Mouse (Mus musculus): ENCODE results near the gene Nmu. TPM values are rescaled to one million over a fixed set of nuclear protein-coding genes. Genes with fewer than 3 reads are reported as not detected.

The Nmu gene
- polyA plus RNA-seq (2011; ENCODE audit: insufficient read depth, insufficient read length, low read depth, missing spikeins): not detected in 2 replicates

DNA sequence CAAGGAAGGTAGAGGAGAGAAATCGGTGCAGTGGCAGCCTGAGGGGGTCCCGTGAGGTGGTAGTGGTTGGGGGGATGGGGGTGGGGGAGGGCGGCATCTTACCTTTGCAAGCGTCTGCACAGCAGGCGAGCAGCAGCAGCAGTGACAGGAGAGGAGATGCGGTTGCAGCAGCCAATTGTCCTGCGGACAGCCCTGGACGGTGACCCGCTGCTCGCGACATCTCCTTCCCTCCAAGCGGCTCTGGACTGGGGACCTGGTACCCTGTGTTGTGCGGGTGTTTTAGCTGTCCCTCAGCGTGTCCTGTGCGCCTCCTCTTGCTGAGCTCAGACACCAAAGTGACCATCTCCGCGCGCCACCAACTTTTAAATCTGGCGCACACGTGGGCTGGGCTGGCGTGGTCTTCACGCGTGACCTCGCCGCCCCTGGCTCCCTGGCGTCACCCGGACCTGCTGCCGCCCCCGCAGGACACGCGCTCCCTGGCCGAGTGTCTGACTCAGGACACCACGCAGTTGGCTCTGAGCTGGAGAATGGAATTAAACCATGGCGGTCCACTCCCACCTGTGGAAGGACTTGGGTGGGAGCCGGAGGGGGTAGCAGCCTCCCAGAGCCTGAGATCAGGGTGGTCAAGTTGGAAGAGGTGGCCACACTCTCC is at the start of gene Nmu:
Gene Nmu, minus strand, starts transcription at position 336 of the 652 bp plus-strand sequence.
- Histone ChIP-seq H3K27me3 (ENCODE audit: control insufficient read depth, insufficient read depth, low read length, poor library complexity, severe bottlenecking) (no peaks in the 10 kb centered on the region), H3K9ac (ENCODE audit: low read depth, poor library complexity, severe bottlenecking) (peak within 1 kb of the TSS; percentile 5; the same call in 1 of the 2 replicates), H3K27ac (ENCODE audit: insufficient read depth, low read length) (no peak within 1 kb of the TSS), H3K36me3 (ENCODE audit: control insufficient read depth, insufficient read depth, low read length, poor library complexity, severe bottlenecking) (no peaks in the 10 kb centered on the region), H3K4me1 (ENCODE audit: control insufficient read depth, insufficient read depth, low read length) (no peaks in the 10 kb centered on the region), H3K9me3 (replicated peaks; ENCODE audit: control insufficient read depth, insufficient read depth, low read length, poor library complexity, severe bottlenecking) (no peaks in the 10 kb centered on the region), H3K4me3 (ENCODE audit: low read depth, low read length) (peak within 1 kb of the TSS; percentile 47)
- no peak for TF ChIP-seq EP300 (IDR thresholded peaks at IDR 0.05; ENCODE audit: insufficient read depth, low read depth, low read length)
- no peak for TF ChIP-seq POLR2A (IDR thresholded peaks at IDR 0.05; ENCODE audit: insufficient read depth, low read length)
- no peak for TF ChIP-seq CTCF (IDR thresholded peaks at IDR 0.05; ENCODE audit: low read depth, low read length)

DNA sequence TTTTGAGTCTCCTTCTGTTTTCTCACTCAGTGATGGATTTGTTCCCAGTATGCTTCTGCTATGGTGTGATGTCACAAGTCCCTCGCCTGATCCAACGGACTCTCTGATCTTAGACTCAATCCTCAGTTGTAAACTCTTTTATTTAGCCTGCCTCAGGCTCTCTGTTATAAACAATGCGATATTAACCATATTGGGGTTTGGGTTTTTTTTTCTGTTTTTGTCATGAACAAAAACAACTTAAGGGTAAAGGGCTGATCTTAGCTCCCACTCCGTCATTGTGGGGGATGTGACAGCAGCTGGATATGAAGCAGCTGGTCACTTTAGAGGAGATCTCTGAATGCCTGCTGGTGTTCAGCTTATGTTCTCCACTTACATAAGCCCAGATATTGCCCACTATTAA is 48.1 kb upstream of the Nmu start:
- Histone ChIP-seq H3K9me3 (replicated peaks; ENCODE audit: control insufficient read depth, insufficient read depth, low read length, poor library complexity, severe bottlenecking) (no peaks in the 10 kb centered on the region), H3K27me3 (ENCODE audit: control insufficient read depth, insufficient read depth, low read length, poor library complexity, severe bottlenecking) (no peaks in the 10 kb centered on the region)

DNA sequence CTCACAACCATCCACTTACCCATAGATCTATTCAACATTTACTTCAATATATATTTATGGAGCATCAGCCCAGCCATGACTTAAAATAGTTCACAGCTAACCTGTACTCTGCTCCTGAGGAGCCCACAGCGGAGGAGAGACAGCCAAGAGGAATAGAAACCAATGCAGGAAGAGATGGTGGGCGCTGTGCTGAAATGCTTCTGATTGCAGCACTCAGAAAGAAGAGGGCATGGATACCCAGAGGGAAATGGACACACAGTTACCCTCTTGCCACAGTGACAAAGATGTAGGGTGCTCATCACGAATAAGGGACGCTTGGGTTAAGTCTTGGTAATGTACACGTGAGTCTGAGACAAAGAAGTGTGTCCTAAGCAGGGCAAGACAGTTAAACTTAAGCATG is 30.8 kb upstream of the Nmu start:
- H3K9ac ChIP-seq (ENCODE audit: low read depth, poor library complexity, severe bottlenecking): no peak overlapping the region
- H3K4me1 ChIP-seq (ENCODE audit: control insufficient read depth, insufficient read depth, low read length): no peaks in the 10 kb centered on the region
- TF ChIP-seq EP300 (IDR thresholded peaks at IDR 0.05; ENCODE audit: insufficient read depth, low read depth, low read length) (no peak), POLR2A (IDR thresholded peaks at IDR 0.05; ENCODE audit: insufficient read depth, low read length) (no peak), CTCF (IDR thresholded peaks at IDR 0.05; ENCODE audit: low read depth, low read length) (no peak)
- H3K27me3 ChIP-seq (ENCODE audit: control insufficient read depth, insufficient read depth, low read length, poor library complexity, severe bottlenecking): no peaks in the 10 kb centered on the region
- H3K27ac ChIP-seq (ENCODE audit: insufficient read depth, low read length): no peak overlapping the region
- no peak overlapping the region for H3K4me3 ChIP-seq (ENCODE audit: low read depth, low read length)
- no peaks in the 10 kb centered on the region for H3K36me3 ChIP-seq (ENCODE audit: control insufficient read depth, insufficient read depth, low read length, poor library complexity, severe bottlenecking)
- no peaks in the 10 kb centered on the region for H3K9me3 ChIP-seq (replicated peaks; ENCODE audit: control insufficient read depth, insufficient read depth, low read length, poor library complexity, severe bottlenecking)

More for the DNA sequence above, 48.1 kb upstream of the Nmu start:
- TF ChIP-seq EP300 (IDR thresholded peaks at IDR 0.05; ENCODE audit: insufficient read depth, low read depth, low read length): no peak
- TF ChIP-seq CTCF (IDR thresholded peaks at IDR 0.05; ENCODE audit: low read depth, low read length): no peak
- no peak for TF ChIP-seq POLR2A (IDR thresholded peaks at IDR 0.05; ENCODE audit: insufficient read depth, low read length)
- Histone ChIP-seq H3K9ac (ENCODE audit: low read depth, poor library complexity, severe bottlenecking) (no peak overlapping the region), H3K27ac (ENCODE audit: insufficient read depth, low read length) (no peak overlapping the region), H3K36me3 (ENCODE audit: control insufficient read depth, insufficient read depth, low read length, poor library complexity, severe bottlenecking) (no peaks in the 10 kb centered on the region), H3K4me3 (ENCODE audit: low read depth, low read length) (no peak overlapping the region), H3K4me1 (ENCODE audit: control insufficient read depth, insufficient read depth, low read length) (no peaks in the 10 kb centered on the region)

DNA sequence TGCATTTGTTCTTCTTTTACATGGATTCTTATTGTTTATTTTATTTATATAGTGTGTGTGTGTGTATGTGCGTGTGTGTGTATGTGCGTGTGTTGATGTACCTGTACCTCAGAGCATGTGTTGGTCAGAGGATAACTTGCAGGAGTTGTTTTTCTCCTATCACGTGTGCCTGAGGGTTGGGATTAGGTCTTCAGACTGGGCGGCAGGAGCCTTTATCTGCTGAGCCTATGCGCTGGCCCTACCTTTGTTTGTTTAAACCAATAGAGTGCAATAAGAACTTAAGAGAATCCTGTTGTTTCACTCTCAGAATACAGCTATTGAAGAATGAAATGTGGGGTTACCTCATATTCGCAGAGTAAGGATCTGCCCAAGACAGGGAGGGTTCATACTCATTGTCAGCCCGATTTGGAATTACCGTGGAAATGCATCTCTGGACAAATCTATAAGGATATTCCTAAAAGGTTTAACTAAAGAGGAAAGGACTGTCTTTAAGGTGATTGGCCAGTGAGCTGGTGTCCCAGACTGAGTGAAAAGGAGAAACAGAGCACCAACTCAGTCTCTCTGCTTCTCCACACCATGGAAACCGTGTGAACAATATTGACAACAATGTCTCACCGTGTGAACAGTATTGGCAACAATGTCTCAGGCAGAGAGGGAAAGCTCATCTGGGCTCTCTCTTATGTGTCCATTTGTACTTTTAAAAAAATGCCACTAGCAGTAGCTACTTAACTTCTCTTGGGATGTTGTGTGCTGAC is 25.6 kb upstream of the Nmu start:
- TF ChIP-seq CTCF (IDR thresholded peaks at IDR 0.05; ENCODE audit: low read depth, low read length): no peak
- TF ChIP-seq EP300 (IDR thresholded peaks at IDR 0.05; ENCODE audit: insufficient read depth, low read depth, low read length): no peak
- no peak for TF ChIP-seq POLR2A (IDR thresholded peaks at IDR 0.05; ENCODE audit: insufficient read depth, low read length)
- Histone ChIP-seq H3K9me3 (replicated peaks; ENCODE audit: control insufficient read depth, insufficient read depth, low read length, poor library complexity, severe bottlenecking) (no peaks in the 10 kb centered on the region), H3K4me3 (ENCODE audit: low read depth, low read length) (no peak overlapping the region), H3K27ac (ENCODE audit: insufficient read depth, low read length) (no peak overlapping the region), H3K9ac (ENCODE audit: low read depth, poor library complexity, severe bottlenecking) (no peak overlapping the region), H3K27me3 (ENCODE audit: control insufficient read depth, insufficient read depth, low read length, poor library complexity, severe bottlenecking) (no peaks in the 10 kb centered on the region), H3K4me1 (ENCODE audit: control insufficient read depth, insufficient read depth, low read length) (no peaks in the 10 kb centered on the region), H3K36me3 (ENCODE audit: control insufficient read depth, insufficient read depth, low read length, poor library complexity, severe bottlenecking) (no peaks in the 10 kb centered on the region)

DNA sequence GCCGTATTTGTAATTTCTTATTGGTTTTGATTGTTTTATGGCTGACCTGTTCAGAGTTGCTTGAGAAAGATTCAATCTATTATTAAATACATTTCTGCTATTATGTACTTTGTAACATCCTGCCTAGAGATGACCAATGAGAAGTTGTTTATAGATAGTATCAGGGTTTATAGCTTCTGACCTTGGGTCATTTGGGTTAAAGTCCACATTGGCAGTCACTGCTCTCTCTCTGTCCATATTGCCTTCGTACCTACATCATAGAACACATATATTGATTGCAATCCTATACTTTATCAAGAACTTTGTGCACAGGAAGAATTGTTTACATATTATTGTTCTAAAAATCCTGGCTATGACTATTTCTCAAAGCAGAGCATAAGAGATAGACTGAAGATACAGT is 24.9 kb upstream of the Nmu start:
- Histone ChIP-seq H3K4me3 (ENCODE audit: low read depth, low read length) (no peak overlapping the region), H3K9me3 (replicated peaks; ENCODE audit: control insufficient read depth, insufficient read depth, low read length, poor library complexity, severe bottlenecking) (no peaks in the 10 kb centered on the region), H3K9ac (ENCODE audit: low read depth, poor library complexity, severe bottlenecking) (no peak overlapping the region), H3K27ac (ENCODE audit: insufficient read depth, low read length) (no peak overlapping the region), H3K36me3 (ENCODE audit: control insufficient read depth, insufficient read depth, low read length, poor library complexity, severe bottlenecking) (no peaks in the 10 kb centered on the region), H3K27me3 (ENCODE audit: control insufficient read depth, insufficient read depth, low read length, poor library complexity, severe bottlenecking) (no peaks in the 10 kb centered on the region), H3K4me1 (ENCODE audit: control insufficient read depth, insufficient read depth, low read length) (no peaks in the 10 kb centered on the region)
- no peak for TF ChIP-seq CTCF (IDR thresholded peaks at IDR 0.05; ENCODE audit: low read depth, low read length)
- no peak for TF ChIP-seq POLR2A (IDR thresholded peaks at IDR 0.05; ENCODE audit: insufficient read depth, low read length)
- TF ChIP-seq EP300 (IDR thresholded peaks at IDR 0.05; ENCODE audit: insufficient read depth, low read depth, low read length): no peak

DNA sequence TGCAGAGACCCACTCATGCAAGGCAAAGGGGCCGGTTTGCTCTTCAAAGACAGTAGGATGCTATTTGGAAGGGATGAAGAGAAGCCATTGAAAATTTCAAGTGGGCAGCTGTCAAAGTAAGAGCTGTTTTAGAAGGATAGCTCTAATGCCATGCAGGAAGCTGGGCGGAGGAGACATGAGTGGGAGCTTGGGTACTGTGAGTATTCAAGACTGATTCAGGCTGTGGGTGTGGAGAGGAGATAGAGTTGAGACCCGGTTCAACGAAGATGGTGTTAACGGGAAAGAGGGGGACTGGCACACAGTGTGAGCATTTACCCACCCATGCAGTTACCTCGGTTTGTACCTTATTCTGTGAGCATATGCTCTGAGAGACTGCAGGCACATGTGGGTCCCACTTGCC is 20.1 kb upstream of the Nmu start:
- Histone ChIP-seq H3K4me3 (ENCODE audit: low read depth, low read length) (no peak overlapping the region), H3K4me1 (ENCODE audit: control insufficient read depth, insufficient read depth, low read length) (no peaks in the 10 kb centered on the region), H3K9ac (ENCODE audit: low read depth, poor library complexity, severe bottlenecking) (no peak overlapping the region), H3K27me3 (ENCODE audit: control insufficient read depth, insufficient read depth, low read length, poor library complexity, severe bottlenecking) (no peaks in the 10 kb centered on the region), H3K9me3 (replicated peaks; ENCODE audit: control insufficient read depth, insufficient read depth, low read length, poor library complexity, severe bottlenecking) (no peaks in the 10 kb centered on the region), H3K36me3 (ENCODE audit: control insufficient read depth, insufficient read depth, low read length, poor library complexity, severe bottlenecking) (no peaks in the 10 kb centered on the region), H3K27ac (ENCODE audit: insufficient read depth, low read length) (no peak overlapping the region)
- TF ChIP-seq EP300 (IDR thresholded peaks at IDR 0.05; ENCODE audit: insufficient read depth, low read depth, low read length) (no peak), CTCF (IDR thresholded peaks at IDR 0.05; ENCODE audit: low read depth, low read length) (no peak), POLR2A (IDR thresholded peaks at IDR 0.05; ENCODE audit: insufficient read depth, low read length) (no peak)

All from ES-Bruce4 (cell line).